Mouse (Mus musculus): ENCODE measurements around the gene Ubtd1. TPM values are rescaled to one million over a fixed set of nuclear protein-coding genes. Genes with fewer than 3 reads are reported as not detected.

Gene Ubtd1
- total RNA-seq, 2 experiments from 2014 or later: not detected

Other genes starting within 250 kb of the Ubtd1 start
- gene Slit1, start 238.1 kb upstream of the Ubtd1 start, total RNA-seq (2015; ENCODE audit: low replicate concordance): 1.1 and 1.7 TPM in 2 replicates
- gene Slit1, start 238.1 kb upstream of the Ubtd1 start, total RNA-seq (2017; ENCODE audit: low replicate concordance): 1.0 and 1.6 TPM in 2 replicates
- gene Arhgap19, start 179.7 kb upstream of the Ubtd1 start, total RNA-seq (2015; ENCODE audit: low replicate concordance): 83.4 and 100 TPM in 2 replicates
- 98.9 and 131 TPM in 2 replicates for gene Arhgap19, start 179.7 kb upstream of the Ubtd1 start, total RNA-seq (2017; ENCODE audit: low replicate concordance)
- 3.2 and 3.8 TPM in 2 replicates for gene Frat1, start 151.8 kb upstream of the Ubtd1 start, total RNA-seq (2015; ENCODE audit: low replicate concordance)
- 0.26 and 2.6 TPM in 2 replicates for gene Frat1, start 151.8 kb upstream of the Ubtd1 start, total RNA-seq (2017; ENCODE audit: low replicate concordance)
- 5.4 TPM in 2 replicates for gene Frat2, start 133.6 kb upstream of the Ubtd1 start, total RNA-seq (2015; ENCODE audit: low replicate concordance)
- gene Frat2, start 133.6 kb upstream of the Ubtd1 start, total RNA-seq (2017; ENCODE audit: low replicate concordance): 2.6 and 3.9 TPM in 2 replicates
- gene Rrp12, start 85.6 kb upstream of the Ubtd1 start, total RNA-seq (2015; ENCODE audit: low replicate concordance): 1.1 and 2.1 TPM in 2 replicates
- 1.2 TPM in 1 of 2 replicates, not detected in the other for gene Rrp12, start 85.6 kb upstream of the Ubtd1 start, total RNA-seq (2017; ENCODE audit: low replicate concordance)
- gene Pgam1, start 69.8 kb upstream of the Ubtd1 start, total RNA-seq (2015; ENCODE audit: low replicate concordance): 102 and 109 TPM in 2 replicates
- gene Pgam1, start 69.8 kb upstream of the Ubtd1 start, total RNA-seq (2017; ENCODE audit: low replicate concordance): 17.3 and 26.3 TPM in 2 replicates
- 16.9 and 21.0 TPM in 2 replicates for gene Exosc1, start 48.3 kb upstream of the Ubtd1 start, total RNA-seq (2015; ENCODE audit: low replicate concordance)
- 7.1 and 14.1 TPM in 2 replicates for gene Exosc1, start 48.3 kb upstream of the Ubtd1 start, total RNA-seq (2017; ENCODE audit: low replicate concordance)
- 21.4 and 31.4 TPM in 2 replicates for gene Zdhhc16, start 48.3 kb upstream of the Ubtd1 start, total RNA-seq (2015; ENCODE audit: low replicate concordance)
- 15.1 and 25.8 TPM in 2 replicates for gene Zdhhc16, start 48.3 kb upstream of the Ubtd1 start, total RNA-seq (2017; ENCODE audit: low replicate concordance)
- gene Mms19, start 606 bp upstream of the Ubtd1 start, total RNA-seq (2015; ENCODE audit: low replicate concordance): 20.5 and 73.5 TPM in 2 replicates
- 10.1 and 15.4 TPM in 2 replicates for gene Mms19, start 606 bp upstream of the Ubtd1 start, total RNA-seq (2017; ENCODE audit: low replicate concordance)
- not detected in 2 replicates for gene Ankrd2, start 54.2 kb downstream of the Ubtd1 start, total RNA-seq (2015; ENCODE audit: low replicate concordance)
- gene Ankrd2, start 54.2 kb downstream of the Ubtd1 start, total RNA-seq (2017; ENCODE audit: low replicate concordance): not detected in 2 replicates
- not detected in 2 replicates for gene Hoga1, start 63.8 kb downstream of the Ubtd1 start, total RNA-seq (2015; ENCODE audit: low replicate concordance)
- gene Hoga1, start 63.8 kb downstream of the Ubtd1 start, total RNA-seq (2017; ENCODE audit: low replicate concordance): not detected in 2 replicates
- gene 4933411K16Rik, start 70.5 kb downstream of the Ubtd1 start, total RNA-seq (2015; ENCODE audit: low replicate concordance): not detected in 2 replicates
- not detected in 2 replicates for gene 4933411K16Rik, start 70.5 kb downstream of the Ubtd1 start, total RNA-seq (2017; ENCODE audit: low replicate concordance)
- not detected in 2 replicates for gene Morn4, start 104.6 kb downstream of the Ubtd1 start, total RNA-seq (2015; ENCODE audit: low replicate concordance)
- gene Morn4, start 104.6 kb downstream of the Ubtd1 start, total RNA-seq (2017; ENCODE audit: low replicate concordance): not detected in 2 replicates
- 2.5 and 3.4 TPM in 2 replicates for gene Pi4k2a, start 108.7 kb downstream of the Ubtd1 start, total RNA-seq (2015; ENCODE audit: low replicate concordance)
- gene Pi4k2a, start 108.7 kb downstream of the Ubtd1 start, total RNA-seq (2017; ENCODE audit: low replicate concordance): 2.1 and 3.3 TPM in 2 replicates
- 6.5 TPM in 1 of 2 replicates, not detected in the other for gene Avpi1, start 147.3 kb downstream of the Ubtd1 start, total RNA-seq (2015; ENCODE audit: low replicate concordance)
- 4.4 TPM in 1 of 2 replicates, not detected in the other for gene Avpi1, start 147.3 kb downstream of the Ubtd1 start, total RNA-seq (2017; ENCODE audit: low replicate concordance)
- gene Marveld1, start 165.6 kb downstream of the Ubtd1 start, total RNA-seq (2015; ENCODE audit: low replicate concordance): 0.84 and 2.2 TPM in 2 replicates
- gene Marveld1, start 165.6 kb downstream of the Ubtd1 start, total RNA-seq (2017; ENCODE audit: low replicate concordance): 1.9 and 3.9 TPM in 2 replicates
- 7.1 and 9.4 TPM in 2 replicates for gene Zfyve27, start 182.2 kb downstream of the Ubtd1 start, total RNA-seq (2015; ENCODE audit: low replicate concordance)
- 6.1 and 16.9 TPM in 2 replicates for gene Zfyve27, start 182.2 kb downstream of the Ubtd1 start, total RNA-seq (2017; ENCODE audit: low replicate concordance)
- not detected in 2 replicates for gene Sfrp5, start 220.5 kb downstream of the Ubtd1 start, total RNA-seq (2015; ENCODE audit: low replicate concordance)
- gene Sfrp5, start 220.5 kb downstream of the Ubtd1 start, total RNA-seq (2017; ENCODE audit: low replicate concordance): not detected in 2 replicates